Mouse (Mus musculus) regulatory T cell (primary cell): ENCODE results near the gene Eya3.
"Not testable (repeated sequence)": the region's sequence is repeated elsewhere in the genome, so short reads cannot be mapped to it uniquely, and the experiment has no call there.

Experiments
- in situ Hi-C: fragments of 300-600 bp; cut with MboI, MseI; formaldehyde crosslinking; loops from one replicate; pipeline ENCODE4 v1.15.1; 2025; ENCODE audit warnings: high pct_unique_total_duplicates

Eya3 gene

DNA sequence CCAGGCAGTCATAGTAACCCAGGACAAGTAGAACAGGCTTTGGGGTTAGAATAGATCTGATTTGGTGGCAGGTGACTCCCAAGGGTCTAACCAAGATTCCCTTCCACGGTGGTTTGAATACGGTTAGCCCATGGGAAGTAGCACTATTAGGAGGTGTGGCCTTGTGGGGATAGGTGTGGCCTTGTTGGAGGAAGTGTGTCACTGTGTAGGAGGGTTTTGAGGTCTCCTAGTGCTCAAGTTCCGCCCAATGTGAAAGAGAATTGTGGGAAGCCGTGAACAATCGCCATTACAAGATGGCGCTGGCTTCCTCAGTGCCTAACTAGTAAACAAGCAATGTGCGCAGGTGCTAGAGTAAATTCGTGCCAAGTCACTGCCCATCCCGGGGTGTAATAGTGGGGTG lies 98.4 kb downstream of the Eya3 start:
- in situ Hi-C loops, result not testable (repeated sequence)

DNA sequence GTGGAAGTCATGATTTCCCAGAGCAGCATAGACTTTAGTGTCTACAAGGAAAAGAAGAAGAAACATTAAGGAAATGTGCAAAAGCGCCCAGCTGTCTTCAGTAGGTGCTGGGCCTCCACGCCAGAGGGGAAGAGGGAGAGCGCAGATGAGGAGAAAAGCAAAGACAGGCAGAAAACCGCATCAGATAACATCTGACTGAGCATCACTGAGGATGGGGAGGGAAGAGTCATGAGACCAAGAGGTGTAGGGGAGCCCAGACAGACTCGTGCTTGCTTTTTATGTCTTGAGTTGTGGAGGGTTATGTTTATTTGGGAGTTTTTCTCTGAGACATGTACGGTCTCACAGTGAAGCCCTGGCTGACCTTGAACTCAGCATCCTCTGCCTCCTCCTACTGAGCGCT lies 102.7 kb downstream of the Eya3 start:
- in situ Hi-C loops, result no loop called here

DNA sequence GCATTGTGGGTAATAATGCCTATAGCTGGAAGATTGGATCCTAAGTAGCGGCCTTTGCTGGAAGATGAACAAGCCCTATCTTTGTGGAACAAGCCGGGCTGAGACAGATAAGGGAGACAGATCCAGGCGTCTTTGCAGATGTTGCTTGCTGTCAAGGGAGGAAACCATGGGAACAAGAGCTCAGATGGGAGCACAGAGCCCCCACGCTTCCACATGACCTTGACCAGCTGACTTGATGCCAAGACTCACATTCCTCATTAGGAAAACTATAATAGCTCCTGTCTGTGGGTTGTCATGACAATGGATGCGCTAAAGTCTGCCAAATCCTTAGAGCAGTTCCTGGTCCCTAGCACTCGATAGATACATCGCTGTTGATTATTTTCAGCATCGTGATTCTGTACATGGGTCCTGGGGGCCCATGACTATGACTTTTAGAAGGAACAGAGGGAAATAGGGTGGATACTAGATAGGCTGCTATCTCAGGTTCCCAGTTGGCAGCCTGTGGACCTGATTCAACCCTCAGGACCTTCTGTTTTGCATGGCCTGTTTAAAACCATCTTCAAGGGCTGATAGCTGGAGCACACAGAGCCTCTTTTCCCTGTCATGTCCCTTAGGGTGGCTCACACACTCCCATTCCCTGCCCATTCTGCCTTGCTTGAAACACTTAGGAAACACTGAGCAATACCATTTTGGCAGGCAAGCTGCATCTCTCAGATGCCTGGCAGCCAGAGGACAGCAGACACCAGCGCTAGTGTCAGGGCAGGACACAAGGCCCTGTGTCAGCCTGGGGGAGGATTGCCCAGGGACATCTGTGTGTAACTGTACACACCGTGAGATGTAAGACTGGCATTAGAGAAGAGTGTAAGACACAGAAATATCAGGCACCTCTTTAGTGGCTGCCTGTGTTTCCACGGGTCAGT lies 105.5 kb downstream of the Eya3 start:
- in situ Hi-C loops, result no loop called here

DNA sequence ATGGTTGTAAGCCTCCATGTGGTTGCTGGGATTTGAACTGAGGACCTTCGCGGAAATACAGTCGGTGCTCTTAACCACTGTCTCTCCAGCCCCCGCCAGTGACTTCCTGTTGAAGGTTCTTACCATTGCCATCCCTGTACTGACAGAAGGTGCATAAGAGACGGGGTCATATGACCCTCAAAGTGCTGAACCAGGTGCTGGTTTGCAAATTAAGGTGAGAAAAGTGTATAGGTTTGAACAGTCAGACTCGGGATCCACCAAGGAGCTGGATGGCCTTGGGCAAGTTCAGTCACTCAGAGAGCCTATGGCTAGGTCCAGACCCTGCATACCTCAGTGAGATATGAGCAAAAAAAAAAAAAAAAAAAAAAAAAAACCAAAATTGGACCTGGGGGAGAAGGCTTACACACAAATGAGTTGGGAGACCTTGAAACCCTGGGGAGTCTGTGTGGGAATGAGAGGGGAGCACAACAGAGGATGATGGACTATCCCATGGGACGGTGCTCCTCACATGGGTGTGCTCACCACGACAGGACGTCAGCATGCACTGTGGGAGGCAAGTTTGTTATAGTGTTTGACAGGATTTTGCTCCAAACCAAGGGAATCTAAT lies 108.2 kb downstream of the Eya3 start:
- in situ Hi-C loops, result no loop called here

DNA sequence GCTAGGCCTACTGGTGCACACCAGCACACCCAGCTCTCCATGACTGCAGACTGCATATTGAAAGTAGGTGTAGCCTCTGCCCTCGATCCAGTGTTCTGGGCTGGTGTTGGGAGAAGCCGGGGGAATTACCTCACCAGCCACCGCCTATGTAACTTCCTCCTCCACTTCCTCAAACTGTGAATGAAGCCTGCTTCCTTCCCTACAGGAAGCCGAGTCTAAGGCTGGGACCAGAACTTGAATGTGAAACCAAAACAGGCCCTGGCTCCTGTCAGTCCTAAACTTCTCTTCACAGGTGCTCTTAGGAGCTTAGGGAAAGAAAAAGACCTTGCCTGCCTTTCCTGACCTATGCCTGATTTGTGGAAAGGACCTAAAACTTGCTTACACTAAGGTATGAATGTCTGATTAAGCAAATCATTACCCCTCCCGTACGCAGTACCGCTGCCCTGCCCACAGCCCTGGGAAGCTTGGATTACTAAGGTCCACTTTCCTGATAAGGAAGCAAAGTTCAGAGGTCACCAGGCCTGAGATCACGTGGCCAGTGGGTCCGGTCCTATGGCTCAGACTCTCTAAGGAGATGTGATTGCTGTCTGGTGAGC lies 109.0 kb downstream of the Eya3 start:
- in situ Hi-C loops, result no loop called here

DNA sequence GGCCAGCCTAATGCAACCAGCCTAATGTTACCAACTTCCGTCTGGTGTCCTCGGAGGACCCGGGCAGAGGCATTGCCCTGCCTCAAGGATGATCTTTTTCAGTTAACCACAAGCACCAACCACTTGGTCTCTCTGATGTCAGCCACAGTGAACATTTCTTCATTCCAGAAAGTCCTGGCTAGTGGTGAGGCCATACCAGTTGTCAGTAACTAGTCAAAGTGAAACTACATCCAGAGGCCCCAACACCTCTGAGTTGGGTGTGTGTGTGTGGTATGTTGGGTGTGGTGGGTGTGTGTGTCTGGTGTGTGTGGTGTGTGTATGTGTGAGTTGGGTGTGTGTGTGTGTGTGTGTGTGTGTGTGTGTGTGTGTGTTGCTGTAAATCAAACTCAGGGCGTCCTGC lies 110.0 kb downstream of the Eya3 start:
- in situ Hi-C loops, result no loop called here

DNA sequence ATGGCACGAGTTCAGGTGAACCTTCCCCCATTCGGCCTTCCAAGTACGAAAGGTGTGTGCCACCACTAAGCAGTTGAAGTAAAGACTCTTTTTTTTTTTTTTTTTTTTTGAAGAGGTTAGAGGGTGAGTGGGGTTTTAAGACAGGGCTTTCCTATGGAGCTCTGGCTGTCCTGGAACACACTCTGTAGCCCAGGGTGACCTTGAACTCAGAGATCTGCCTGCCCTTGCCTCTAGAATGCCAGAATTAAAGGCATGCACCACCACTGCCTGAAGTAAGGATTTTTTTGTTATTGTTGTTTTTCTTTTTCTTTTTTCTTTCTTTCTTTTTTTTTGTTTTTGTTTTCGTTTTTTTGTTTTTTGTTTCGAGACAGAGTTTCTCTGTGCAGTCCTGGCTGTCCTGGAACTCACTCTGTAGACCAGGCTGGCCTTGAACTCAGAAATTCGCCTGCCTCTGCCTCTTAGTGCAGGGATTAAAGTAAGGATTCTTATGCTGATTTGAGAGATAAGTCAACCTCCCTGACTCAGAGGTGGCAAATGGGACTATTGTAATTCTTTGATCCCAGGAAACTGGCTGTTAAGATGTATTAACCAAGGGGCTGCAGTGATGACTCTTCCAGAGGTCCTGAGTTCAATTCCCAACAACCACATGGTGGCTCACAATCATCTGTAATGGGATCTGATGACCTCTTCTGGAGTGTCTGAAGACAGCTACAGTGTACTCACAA lies 110.6 kb downstream of the Eya3 start:
- in situ Hi-C loops, result no loop called here

DNA sequence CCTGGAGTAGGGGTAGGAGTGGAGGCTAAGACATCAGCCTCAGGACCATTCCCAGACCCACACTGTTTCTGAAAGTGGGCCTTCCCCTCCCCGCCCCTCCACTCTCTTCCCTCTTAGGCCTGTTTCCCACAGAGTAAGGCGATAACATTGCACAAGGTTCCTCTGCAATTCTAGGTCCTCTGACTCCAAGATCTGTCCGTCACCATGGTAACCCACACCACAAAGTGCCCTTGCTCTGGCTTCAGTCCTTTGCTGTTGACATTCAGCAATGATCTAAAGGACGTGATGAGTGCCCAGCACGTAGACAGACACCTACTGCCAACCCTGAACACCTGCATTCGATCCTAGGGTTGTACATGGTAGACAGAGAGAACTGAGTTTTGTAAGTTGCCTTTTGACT lies 114.2 kb downstream of the Eya3 start:
- in situ Hi-C loops, result no loop called here

DNA sequence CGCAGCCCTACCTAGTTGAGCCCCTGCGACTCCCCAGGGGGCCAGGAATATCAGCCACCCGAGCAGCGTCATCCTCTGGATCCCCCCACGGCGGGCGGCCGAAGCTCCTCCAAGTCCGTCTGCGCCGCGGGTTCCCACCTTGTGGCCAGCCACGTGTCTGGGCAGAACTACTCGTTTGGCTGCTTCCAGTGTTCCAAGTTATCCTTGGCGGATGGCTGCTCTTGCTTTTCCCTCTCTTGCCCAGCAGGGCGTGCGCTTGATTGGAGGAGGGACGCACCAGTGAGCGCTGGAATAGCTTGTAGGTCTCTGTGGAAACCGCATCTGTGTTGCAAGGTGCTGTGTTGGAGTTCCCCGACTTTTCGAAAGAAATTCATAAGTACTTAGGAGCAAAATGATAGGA lies 118.2 kb downstream of the Eya3 start, which contains the start of gene Smpdl3b:
TSS of gene Smpdl3b (minus strand) at position 279 of the 400 bp plus-strand sequence.
- in situ Hi-C loops, result no loop called here

DNA sequence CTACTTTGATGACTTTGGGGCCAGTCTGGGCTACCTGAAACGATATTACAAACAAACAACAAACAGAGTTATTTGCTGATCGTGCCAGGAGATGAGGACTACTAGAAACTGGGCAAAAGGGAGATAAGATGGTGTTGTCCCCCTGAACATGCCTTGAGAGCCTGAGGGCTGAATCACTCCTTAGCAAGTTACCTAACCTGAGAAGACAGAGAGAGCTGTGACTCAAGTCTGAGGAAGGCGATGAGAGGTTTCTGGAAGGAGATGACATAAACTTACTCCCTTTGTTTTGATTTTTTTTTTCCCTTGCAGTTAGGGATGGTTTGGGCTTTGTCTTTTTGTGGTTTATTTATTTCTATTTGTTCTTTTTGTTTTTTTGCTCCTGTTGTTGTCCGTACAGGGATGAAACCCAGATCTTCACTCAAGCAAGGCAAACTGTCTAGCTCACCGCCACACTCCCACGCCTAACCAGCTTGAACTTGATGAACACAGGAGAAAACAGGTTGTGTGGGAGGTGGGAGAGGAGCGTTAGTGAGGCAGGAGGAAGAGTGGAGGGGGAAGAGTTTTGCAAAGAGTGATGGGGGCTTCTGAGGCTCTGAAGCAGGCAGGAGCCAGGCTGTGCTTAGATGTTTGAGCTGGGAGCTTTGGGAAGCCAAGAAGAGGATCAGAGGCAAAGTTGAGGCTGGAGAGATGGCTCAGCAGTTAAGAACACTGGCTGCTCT lies 119.0 kb downstream of the Eya3 start:
- in situ Hi-C loops, result no loop called here

DNA sequence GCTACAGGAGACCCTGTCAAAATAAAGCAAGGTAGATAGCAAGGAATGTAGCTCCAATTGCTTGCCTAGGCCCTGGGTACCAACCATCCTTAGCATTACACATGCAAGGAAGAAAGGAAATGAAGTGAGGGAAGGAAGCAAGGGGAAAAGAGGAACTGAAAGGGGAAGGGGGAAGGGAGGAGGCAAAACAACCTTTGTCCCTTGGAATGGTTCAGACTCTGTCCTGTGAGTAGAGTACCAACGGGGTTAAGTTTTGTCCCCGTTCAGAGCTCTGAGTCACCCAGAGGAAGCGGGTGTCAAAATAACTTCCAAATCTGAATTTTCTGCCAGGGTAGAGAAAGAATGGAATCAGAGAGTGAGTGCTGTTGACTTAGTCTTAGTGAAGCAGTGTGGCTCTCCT lies 121.5 kb downstream of the Eya3 start:
- in situ Hi-C loops, result no loop called here

DNA sequence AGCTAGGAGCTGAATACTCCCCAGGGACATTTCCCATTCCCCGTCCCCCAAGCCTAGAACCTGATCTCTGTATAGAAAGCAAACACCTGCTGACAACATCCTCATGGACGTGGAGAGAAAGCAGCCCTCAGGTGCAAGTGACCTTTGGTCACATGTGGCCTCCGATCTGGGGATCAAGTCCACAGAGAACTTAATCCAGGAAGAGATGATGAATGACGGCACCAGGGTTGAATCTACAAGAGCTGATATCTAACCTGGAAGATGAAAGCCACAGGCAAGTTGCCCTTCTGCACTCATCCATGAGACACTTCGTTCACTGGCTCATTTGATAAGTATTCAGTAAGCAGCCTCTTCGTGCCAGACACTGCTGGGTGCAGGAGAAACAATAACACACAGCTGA lies 123.8 kb downstream of the Eya3 start:
- in situ Hi-C loops, result no loop called here

DNA sequence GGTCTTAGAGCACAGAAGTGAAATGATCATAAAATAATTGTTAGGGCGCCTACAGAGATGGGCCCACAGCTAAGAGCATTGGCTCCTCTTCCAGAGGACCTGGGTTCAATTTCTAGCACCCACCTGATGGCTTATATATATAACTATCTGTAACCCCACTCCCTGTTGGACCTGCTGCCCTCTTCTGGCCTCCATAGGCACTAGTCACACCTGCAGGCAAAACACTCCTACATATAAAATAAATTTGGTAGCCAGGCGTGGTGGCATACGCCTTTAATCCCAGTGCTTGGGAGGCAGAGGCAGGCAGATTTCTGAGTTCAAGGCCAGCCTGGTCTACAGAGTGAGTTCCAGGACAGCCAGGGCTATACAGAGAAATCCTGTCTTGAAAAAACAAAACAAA lies 124.3 kb downstream of the Eya3 start:
- in situ Hi-C loops, result not testable (repeated sequence)

DNA sequence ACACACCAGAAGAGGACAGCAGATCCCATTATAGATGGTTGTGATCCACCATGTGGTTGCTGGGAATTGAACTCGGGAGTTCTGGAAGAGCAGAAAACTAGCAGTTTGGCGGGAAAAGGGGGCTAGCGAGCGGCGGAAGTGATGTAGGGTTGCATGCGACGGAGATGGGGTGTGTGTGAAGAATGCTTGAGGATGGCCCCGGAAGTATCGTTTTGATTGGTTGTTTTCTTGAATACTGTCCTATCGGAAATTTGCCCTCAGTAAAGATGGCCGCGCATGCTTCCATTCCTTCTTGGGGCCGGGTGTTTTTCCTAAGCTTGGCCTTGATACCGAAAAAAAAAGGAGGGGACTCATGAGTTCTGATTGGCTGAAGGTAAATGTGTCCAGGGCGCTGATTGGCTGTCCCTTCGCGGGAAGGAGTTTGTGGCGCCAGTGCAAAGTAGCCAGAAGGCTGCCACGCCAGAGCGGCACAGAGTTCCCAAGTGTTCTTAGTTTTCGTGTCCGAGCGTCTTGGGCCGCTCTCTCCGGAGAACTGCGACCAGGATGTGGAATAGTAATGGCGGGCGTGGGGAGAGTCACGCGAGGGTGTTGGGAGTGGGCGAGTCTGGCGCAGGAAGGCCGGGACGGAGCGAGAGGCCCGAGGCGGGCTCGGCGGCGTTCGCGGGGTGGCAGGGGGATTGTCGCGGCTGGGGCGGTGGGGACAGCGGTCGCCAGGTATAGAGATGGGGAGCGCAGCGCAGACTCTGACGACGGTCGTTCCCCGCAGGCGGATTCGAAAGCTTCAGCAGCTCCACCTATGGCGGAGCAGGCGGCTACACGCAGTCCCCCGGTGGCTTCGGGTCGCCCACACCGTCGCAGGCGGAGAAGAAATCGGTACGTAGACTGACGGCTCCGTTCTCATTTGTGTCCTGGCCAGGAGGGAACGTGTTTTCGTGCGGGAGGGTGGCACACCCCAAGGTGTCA lies 129.4 kb downstream of the Eya3 start, which contains the start of gene Rpa2:
TSS of gene Rpa2 (plus strand) at position 419 of the 963 bp plus-strand sequence.
- in situ Hi-C loops, result no loop called here

DNA sequence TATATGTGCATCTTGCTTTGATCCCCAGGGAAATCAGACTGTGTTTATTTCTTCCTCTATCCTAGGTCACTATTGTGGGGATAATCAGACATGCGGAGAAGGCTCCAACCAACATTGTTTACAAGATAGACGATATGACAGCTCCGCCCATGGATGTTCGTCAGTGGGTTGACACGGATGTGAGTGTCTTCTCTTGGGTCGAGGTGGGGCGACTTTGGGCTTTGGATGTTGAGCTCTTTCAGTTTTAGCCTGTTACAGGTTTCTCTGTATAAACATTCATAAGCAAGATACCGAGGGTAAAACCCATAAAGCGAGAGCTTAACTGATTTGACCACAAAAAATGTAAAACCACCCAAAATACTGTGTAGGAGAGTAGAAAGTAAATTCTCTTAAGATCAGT lies 133.0 kb downstream of the Eya3 start:
- in situ Hi-C loops, result no loop called here
